Mouse (Mus musculus) erythroblast, embryonic 14.5 days (primary cell): ENCODE data around the gene Olfr12. TPM values are rescaled to one million over a fixed set of nuclear protein-coding genes. Genes with fewer than 3 reads are reported as not detected.

Source experiments
- H3K27me3 ChIP-seq: 2 replicates; pipeline ENCODE4 v1.6.1; 2012; ENCODE audit warnings: inconsistent platforms; ENCODE audit not compliant: control insufficient read depth
- H3K36me3 ChIP-seq: 2 replicates; pipeline ENCODE4 v1.6.1; 2012; ENCODE audit warnings: mild to moderate bottlenecking, inconsistent platforms; ENCODE audit not compliant: control insufficient read depth
- H3K4me1 ChIP-seq: 2 replicates; pipeline ENCODE4 v1.6.1; 2012; ENCODE audit warnings: inconsistent platforms; ENCODE audit not compliant: control insufficient read depth
- H3K4me3 ChIP-seq: replicated peaks from 2 replicates; pipeline ENCODE3; 2012; ENCODE audit warnings: moderate library complexity, mild to moderate bottlenecking, inconsistent platforms
- H3K9me3 ChIP-seq: 2 replicates; pipeline ENCODE4 v1.6.1; 2012; ENCODE audit warnings: low read length, inconsistent platforms, mixed read lengths; ENCODE audit not compliant: control insufficient read depth
- GATA1 ChIP-seq: IDR thresholded peaks from 2 replicates; pipeline ENCODE4 v1.6.1; 2012; ENCODE audit warnings: low read length, inconsistent platforms, mixed read lengths
- TAL1 ChIP-seq: IDR thresholded peaks from 3 replicates; pipeline ENCODE4 v1.6.1; 2012; ENCODE audit warnings: low read length, inconsistent platforms, mixed read lengths
- polyA plus RNA-seq: library from polyadenylated mRNA; stranded (reverse); fragments of >175 nt; gene quantifications from 2 replicates; pipeline ENCODE4 v1.2.3, GENCODE M21; 2012

Olfr12 gene
- polyA plus RNA-seq, 1 experiment = not detected

DNA sequence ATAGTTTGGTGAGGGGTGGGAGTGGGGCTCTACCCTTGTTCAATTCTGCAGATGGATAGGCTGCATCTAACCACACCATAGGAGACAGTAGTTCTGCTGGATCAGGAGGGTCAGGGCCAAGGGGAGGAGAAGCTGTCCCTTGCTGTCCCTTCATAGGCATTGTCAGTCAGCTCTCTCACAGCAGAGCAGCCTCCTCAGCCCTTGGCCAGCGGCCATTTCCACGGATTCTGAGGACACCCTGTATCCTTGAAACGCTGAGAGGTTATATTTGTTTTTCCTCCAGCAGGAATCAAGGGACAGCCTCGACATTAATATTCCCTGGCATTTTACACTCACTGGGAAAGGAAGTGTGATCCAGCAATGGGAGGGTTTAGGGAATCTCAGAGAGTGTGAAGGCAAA lies 772 bp downstream of the Olfr12 start:
- no peaks in the 10 kb centered on the region for H3K27me3 ChIP-seq
- TF ChIP-seq GATA1 (no peak), TAL1 (no peak)

DNA sequence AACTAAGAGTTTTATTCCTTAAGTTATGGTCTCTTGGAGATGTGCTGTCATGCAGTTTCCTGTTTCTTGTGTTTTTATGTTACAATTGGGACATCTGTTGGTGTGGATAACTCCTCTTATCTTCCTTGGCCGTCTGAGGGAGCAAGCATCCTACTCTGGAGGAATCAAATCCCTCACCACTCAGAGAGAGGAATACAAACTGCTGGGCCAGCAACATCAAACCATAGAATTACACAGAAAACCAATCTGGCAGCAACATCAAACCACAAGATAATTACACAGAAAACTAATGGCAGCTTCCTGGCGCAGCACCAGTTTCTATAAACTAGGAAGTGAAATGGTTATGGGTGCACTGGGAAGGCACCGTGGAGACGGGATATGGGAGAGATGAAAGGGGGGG lies 10.6 kb downstream of the Olfr12 start:
- Histone ChIP-seq H3K9me3 (no peaks in the 10 kb centered on the region), H3K27me3 (no peaks in the 10 kb centered on the region), H3K4me1 (no peaks in the 10 kb centered on the region), H3K36me3 (no peaks in the 10 kb centered on the region), H3K4me3 (no peak overlapping the region)
- TF ChIP-seq GATA1 (no peak), TAL1 (no peak)

More for the DNA sequence above, 772 bp downstream of the Olfr12 start:
- Histone ChIP-seq H3K9me3 (no peaks in the 10 kb centered on the region), H3K36me3 (no peaks in the 10 kb centered on the region), H3K4me1 (no peaks in the 10 kb centered on the region), H3K4me3 (no peak overlapping the region)

DNA sequence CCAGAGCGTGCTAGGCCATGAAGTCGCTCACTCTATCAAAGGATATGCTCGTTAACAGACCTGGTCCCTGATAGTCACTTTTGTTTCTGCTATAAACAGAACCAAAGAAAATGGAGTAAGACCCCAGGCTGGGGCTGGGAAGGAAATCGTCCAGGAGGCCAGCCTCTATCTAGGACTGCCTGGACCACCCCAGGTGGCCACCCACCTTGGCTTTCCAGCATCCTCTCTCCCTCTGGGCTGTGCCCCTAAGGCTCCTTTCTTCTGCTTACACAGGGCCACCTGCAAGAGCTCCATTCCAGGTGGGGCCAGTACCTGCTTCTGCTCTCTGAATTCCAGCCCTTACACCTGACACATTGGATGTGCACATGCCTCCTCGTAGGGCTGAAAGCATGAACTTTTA lies 14.6 kb downstream of the Olfr12 start:
- H3K27me3 ChIP-seq = no peaks in the 10 kb centered on the region
- H3K36me3 ChIP-seq = peaks cover 16% of the 10 kb centered on the region
- H3K4me1 ChIP-seq = no peaks in the 10 kb centered on the region
- no peaks in the 10 kb centered on the region for H3K9me3 ChIP-seq
- H3K4me3 ChIP-seq = no peak overlapping the region
- TF ChIP-seq GATA1 = no peak
- no peak for TF ChIP-seq TAL1

DNA sequence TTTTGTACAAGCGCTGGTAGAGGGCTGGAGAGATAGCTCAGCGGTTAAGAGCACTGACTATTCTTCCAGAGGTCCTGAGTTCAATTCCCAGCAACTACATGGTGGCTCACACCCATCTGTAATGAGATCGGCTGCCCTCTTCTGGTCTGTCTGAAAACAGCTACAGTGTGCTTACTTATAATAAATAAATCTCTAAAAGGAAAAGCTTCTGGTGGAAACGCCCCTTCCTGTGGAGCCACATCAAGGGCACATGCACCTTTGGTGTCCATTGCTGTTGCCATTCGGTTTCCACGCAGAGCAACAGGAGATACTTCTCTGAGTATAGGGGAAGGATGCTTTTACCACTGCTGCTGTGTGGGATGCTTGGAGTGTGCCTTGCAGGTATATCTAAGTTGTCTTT lies 15.4 kb downstream of the Olfr12 start:
- Histone ChIP-seq H3K9me3 (no peaks in the 10 kb centered on the region), H3K36me3 (peaks cover 24% of the 10 kb centered on the region), H3K27me3 (no peaks in the 10 kb centered on the region), H3K4me3 (no peak overlapping the region), H3K4me1 (no peaks in the 10 kb centered on the region)
- TF ChIP-seq GATA1 (no peak), TAL1 (no peak)

- Histone ChIP-seq H3K9me3 (no peaks in the 10 kb centered on the region), H3K36me3 (peaks cover 32% of the 10 kb centered on the region), H3K4me3 (no peak overlapping the region), H3K27me3 (no peaks in the 10 kb centered on the region), H3K4me1 (no peaks in the 10 kb centered on the region)
- TF ChIP-seq TAL1 (no peak), GATA1 (no peak)
Observed at GRCm38 (mm10) chr1:92633726-92634125, 16.1 kb downstream of the Olfr12 start.

DNA sequence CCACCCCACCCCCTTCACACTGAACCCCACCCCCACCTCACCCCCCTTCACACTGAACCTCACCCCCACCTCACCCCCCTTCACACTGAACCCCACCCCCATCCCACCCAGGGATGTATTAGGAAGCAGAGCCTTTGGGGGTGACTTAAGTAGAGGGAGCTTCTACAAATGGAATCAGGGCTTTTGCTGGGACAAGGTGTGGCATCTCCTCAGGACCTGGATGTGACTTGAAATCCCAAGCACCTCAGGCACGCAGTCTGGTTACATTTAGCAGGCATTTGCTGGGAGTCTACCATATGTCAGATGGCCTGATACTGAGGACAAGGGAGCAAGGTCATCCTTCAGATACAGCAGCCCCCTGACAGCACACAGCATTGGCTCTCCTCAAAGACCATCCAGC lies 17.0 kb downstream of the Olfr12 start:
- Histone ChIP-seq H3K4me3 (no peak overlapping the region), H3K27me3 (no peaks in the 10 kb centered on the region), H3K9me3 (no peaks in the 10 kb centered on the region), H3K36me3 (peaks cover 40% of the 10 kb centered on the region), H3K4me1 (no peaks in the 10 kb centered on the region)
- TF ChIP-seq TAL1 = no peak
- no peak for TF ChIP-seq GATA1

DNA sequence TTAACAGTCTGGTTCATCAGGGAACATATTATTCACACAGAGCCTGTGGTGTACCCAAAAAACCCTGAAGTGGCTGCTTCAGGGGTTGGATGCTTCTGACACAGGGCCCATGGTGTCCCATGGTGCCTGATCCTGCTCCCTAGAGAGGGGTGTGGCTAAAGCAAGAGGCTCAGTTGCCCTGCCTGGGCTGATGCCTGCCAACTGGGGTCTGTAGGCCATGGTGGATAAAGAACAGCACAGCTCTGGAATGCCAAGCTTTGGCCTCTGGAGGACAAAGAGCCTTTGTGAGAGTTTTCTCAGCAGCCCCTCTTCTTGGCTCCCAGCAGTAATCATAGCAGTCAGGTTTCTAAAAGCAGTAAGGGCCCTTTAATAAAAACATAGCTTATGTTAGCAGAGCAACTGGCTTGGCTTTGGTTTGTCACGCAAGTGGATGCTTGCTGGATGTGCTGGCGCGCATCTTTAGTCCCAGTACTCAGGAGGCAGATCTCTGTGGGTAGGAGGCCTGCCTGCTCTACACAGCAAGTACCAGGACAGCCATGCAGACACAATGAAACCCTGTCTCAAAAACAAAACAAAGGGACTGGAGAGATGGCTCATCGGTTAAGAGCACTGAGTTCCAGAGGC lies 17.5 kb downstream of the Olfr12 start:
- Histone ChIP-seq H3K4me1 (peaks cover 3% of the 10 kb centered on the region), H3K9me3 (no peaks in the 10 kb centered on the region), H3K36me3 (peaks cover 43% of the 10 kb centered on the region), H3K27me3 (no peaks in the 10 kb centered on the region), H3K4me3 (no peak overlapping the region)
- TF ChIP-seq TAL1 (no peak), GATA1 (no peak)

- Histone ChIP-seq H3K27me3 (no peaks in the 10 kb centered on the region), H3K36me3 (peaks cover 43% of the 10 kb centered on the region), H3K4me3 (no peak overlapping the region), H3K4me1 (peaks cover 12% of the 10 kb centered on the region), H3K9me3 (no peaks in the 10 kb centered on the region)
- TF ChIP-seq TAL1 (no peak), GATA1 (no peak)
Observed at GRCm38 (mm10) chr1:92636015-92636414, 18.4 kb downstream of the Olfr12 start.

DNA sequence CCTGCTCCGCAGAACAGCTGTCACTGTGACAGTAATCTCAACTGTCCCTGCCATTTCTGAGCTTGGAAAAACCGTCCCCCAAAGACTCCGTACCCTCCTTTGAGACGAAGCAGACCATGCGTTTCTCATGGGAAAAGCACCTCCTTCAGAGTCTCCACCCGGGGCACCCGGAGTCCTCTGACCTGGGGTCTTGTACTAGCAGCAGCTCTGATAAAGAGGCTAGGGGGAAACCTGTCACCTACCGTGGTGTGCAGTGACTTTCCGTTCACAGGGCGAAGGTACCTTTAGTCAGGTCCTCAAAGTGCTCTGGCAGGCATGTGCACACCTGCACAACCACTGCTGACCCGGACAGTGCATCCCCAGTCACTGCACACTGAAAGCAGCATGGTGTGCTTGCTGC lies 19.1 kb downstream of the Olfr12 start:
- no peaks in the 10 kb centered on the region for H3K27me3 ChIP-seq
- peaks cover 18% of the 10 kb centered on the region for H3K4me1 ChIP-seq
- no peaks in the 10 kb centered on the region for H3K9me3 ChIP-seq
- peaks cover 43% of the 10 kb centered on the region for H3K36me3 ChIP-seq
- TF ChIP-seq GATA1 = no peak
- TF ChIP-seq TAL1 = no peak
- H3K4me3 ChIP-seq = no peak overlapping the region
